Mouse (Mus musculus): ENCODE results near the gene Gm5148. TPM values are rescaled to one million over a fixed set of nuclear protein-coding genes. Genes with fewer than 3 reads are reported as not detected.
A peak's percentile ranks its signal among the peaks of the same experiment; 100 is the strongest.

Gene Gm5148
- 0.02 TPM in 1 of 2 replicates, not detected in the other for polyA plus RNA-seq (2012)

- Histone ChIP-seq H3K36me3 (ENCODE audit: control insufficient read depth) (no peaks in the 10 kb centered on the region), H3K9me3 (ENCODE audit: control insufficient read depth, low read length) (no peaks in the 10 kb centered on the region), H3K4me1 (ENCODE audit: control insufficient read depth) (peaks cover 1% of the 10 kb centered on the region; the same call in 1 of the 2 replicates), H3K27me3 (ENCODE audit: control insufficient read depth) (peaks cover 45% of the 10 kb centered on the region), H3K4me3 (replicated peaks) (peak within 1 kb of the TSS; percentile 36)
- TF ChIP-seq TAL1 (IDR thresholded peaks at IDR 0.05; ENCODE audit: low read length) (no peak), GATA1 (IDR thresholded peaks at IDR 0.05; ENCODE audit: low read length) (no peak)
Observed at GRCm38 (mm10) chr3:37724171-37724804, at the start of gene Gm5148. Gm5148 (minus strand) TSS chr3:37724490.

DNA sequence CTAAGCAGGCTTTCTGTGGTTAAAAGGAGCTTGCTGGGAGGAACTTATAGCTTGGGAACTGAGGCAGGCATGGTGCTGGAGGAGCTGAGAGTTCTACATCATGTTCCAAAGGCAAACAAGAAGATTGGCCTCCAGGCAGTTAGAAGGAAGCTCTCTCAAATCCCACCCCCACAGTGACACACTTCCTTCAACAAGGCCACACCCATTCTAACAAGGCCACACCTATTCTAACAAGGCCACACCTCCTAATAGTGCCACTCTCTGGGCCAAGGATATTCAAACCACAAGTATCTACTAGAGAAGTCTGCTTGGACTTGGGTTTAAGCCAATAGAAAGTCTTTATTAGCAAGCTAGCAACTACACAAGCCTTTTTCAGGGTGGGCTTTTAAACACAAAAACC, 46.7 kb upstream of the Gm5148 start:
- H3K27me3 ChIP-seq (ENCODE audit: control insufficient read depth), result peaks cover 5% of the 10 kb centered on the region; the same call in 1 of the 2 replicates
- no peak overlapping the region for H3K4me3 ChIP-seq (replicated peaks)
- no peaks in the 10 kb centered on the region for H3K4me1 ChIP-seq (ENCODE audit: control insufficient read depth)
- H3K9me3 ChIP-seq (ENCODE audit: control insufficient read depth, low read length), result 0 out of 2 replicates have a peak, but pooled peaks cover 2% of the 10 kb centered on the region
- TF ChIP-seq TAL1 (IDR thresholded peaks at IDR 0.05; ENCODE audit: low read length) (no peak), GATA1 (IDR thresholded peaks at IDR 0.05; ENCODE audit: low read length) (no peak)
- no peaks in the 10 kb centered on the region for H3K36me3 ChIP-seq (ENCODE audit: control insufficient read depth)

DNA sequence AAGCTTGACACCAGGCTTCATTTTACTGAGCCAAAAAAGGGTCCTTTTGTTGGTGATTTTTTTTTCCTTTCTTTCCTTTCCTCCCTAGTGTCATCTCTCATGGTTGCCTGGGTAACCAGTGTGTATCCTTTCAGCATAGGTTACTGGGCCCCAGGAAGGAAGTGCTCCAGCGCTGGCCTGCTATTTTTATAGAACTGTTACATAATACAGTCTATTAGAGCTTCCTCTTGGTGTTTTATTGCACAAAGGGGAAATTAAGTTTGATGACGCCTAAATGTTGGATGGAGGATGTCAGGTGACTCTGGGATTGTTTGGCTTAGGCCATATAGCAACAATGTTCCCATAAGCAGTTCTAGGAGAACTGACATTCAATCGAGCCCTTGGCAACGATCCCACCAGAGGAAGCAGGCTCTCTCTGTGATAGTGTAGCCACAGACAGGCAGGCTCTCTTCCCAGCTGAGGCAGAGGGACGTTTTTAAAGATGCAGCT, 45.0 kb upstream of the Gm5148 start:
- no peaks in the 10 kb centered on the region for H3K36me3 ChIP-seq (ENCODE audit: control insufficient read depth)
- peaks cover 3% of the 10 kb centered on the region; the same call in 1 of the 2 replicates for H3K27me3 ChIP-seq (ENCODE audit: control insufficient read depth)
- 0 out of 2 replicates have a peak, but pooled peaks cover 2% of the 10 kb centered on the region for H3K9me3 ChIP-seq (ENCODE audit: control insufficient read depth, low read length)
- no peak overlapping the region for H3K4me3 ChIP-seq (replicated peaks)
- H3K4me1 ChIP-seq (ENCODE audit: control insufficient read depth), result peaks cover 2% of the 10 kb centered on the region
- no peak for TF ChIP-seq TAL1 (IDR thresholded peaks at IDR 0.05; ENCODE audit: low read length)
- no peak for TF ChIP-seq GATA1 (IDR thresholded peaks at IDR 0.05; ENCODE audit: low read length)

DNA sequence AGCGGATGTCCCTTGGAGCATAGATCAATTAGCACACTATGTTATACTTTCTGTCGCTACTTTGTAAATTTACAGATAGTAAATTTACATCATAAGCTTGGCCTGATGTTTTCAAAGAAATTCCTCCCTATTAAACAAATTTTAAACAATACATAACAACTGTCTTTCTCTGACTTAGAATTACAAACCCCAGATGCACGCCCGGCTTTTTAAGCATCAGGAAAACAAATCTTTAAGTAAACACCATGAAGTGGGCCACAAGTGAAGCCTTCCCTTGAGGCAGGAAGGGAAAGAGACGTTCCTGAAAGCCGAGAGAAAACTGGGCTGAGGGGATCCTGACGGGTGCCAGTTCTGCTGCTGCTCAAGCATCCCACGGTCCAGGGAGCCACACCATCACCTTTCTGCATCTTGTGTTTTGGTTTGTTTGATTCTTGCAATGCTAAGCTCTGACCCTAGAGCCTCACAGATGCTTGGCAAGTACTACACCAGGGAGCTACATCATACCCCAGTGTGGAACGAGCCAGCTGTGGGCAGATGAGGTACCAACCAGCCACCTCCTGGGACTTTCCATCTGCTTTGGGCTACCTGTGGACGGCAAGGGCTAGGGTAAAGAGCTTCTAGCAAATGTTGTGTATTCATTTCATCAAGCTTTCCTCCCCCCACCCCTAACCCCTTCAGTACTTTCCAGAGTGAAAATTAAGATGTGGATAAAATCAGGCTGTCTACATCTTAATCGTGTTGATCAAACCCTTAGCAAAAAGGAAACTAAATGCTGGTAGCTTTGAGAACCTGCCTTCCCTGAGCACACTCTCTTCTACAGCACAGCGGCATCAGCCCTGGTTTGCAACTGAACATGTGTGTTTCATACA, 43.1 kb upstream of the Gm5148 start:
- Histone ChIP-seq H3K4me1 (ENCODE audit: control insufficient read depth) (peaks cover 2% of the 10 kb centered on the region), H3K27me3 (ENCODE audit: control insufficient read depth) (0 out of 2 replicates have a peak, but pooled peaks cover 3% of the 10 kb centered on the region), H3K9me3 (ENCODE audit: control insufficient read depth, low read length) (no peaks in the 10 kb centered on the region), H3K36me3 (ENCODE audit: control insufficient read depth) (no peaks in the 10 kb centered on the region), H3K4me3 (replicated peaks) (no peak overlapping the region)
- TF ChIP-seq TAL1 (IDR thresholded peaks at IDR 0.05; ENCODE audit: low read length), result no peak
- TF ChIP-seq GATA1 (IDR thresholded peaks at IDR 0.05; ENCODE audit: low read length), result no peak

- 0 out of 2 replicates have a peak, but pooled peaks cover 3% of the 10 kb centered on the region for H3K27me3 ChIP-seq (ENCODE audit: control insufficient read depth)
- H3K4me3 ChIP-seq (replicated peaks), result no peak overlapping the region
- TF ChIP-seq GATA1 (IDR thresholded peaks at IDR 0.05; ENCODE audit: low read length) (no peak), TAL1 (IDR thresholded peaks at IDR 0.05; ENCODE audit: low read length) (no peak)
- H3K36me3 ChIP-seq (ENCODE audit: control insufficient read depth), result no peaks in the 10 kb centered on the region
- H3K4me1 ChIP-seq (ENCODE audit: control insufficient read depth), result peaks cover 2% of the 10 kb centered on the region
- no peaks in the 10 kb centered on the region for H3K9me3 ChIP-seq (ENCODE audit: control insufficient read depth, low read length)
Observed at GRCm38 (mm10) chr3:37766628-37767027, 42.3 kb upstream of the Gm5148 start.

DNA sequence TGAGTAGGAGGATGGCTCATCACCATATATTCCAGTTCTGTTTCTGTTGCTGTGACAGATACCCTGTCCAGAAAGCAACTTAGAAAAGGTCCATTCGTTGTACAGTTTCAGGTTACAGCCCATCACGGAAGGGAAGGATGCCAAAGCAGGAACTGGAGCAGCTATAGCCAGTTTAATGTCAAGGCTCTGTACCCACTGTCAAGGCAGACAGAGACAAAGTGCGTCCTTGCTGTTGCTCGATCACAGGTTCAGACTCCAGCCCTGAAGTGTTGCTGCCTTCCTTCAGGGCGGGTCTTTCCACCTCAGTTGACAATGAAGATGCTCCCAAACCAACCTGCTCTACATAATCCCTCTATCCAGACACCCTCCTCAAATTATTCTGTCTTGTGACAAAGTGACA, 41.7 kb upstream of the Gm5148 start:
- H3K4me1 ChIP-seq (ENCODE audit: control insufficient read depth), result peaks cover 2% of the 10 kb centered on the region
- H3K27me3 ChIP-seq (ENCODE audit: control insufficient read depth), result 0 out of 2 replicates have a peak, but pooled peaks cover 3% of the 10 kb centered on the region
- H3K9me3 ChIP-seq (ENCODE audit: control insufficient read depth, low read length), result no peaks in the 10 kb centered on the region
- no peaks in the 10 kb centered on the region for H3K36me3 ChIP-seq (ENCODE audit: control insufficient read depth)
- TF ChIP-seq TAL1 (IDR thresholded peaks at IDR 0.05; ENCODE audit: low read length) (no peak), GATA1 (IDR thresholded peaks at IDR 0.05; ENCODE audit: low read length) (no peak)
- H3K4me3 ChIP-seq (replicated peaks), result no peak overlapping the region

DNA sequence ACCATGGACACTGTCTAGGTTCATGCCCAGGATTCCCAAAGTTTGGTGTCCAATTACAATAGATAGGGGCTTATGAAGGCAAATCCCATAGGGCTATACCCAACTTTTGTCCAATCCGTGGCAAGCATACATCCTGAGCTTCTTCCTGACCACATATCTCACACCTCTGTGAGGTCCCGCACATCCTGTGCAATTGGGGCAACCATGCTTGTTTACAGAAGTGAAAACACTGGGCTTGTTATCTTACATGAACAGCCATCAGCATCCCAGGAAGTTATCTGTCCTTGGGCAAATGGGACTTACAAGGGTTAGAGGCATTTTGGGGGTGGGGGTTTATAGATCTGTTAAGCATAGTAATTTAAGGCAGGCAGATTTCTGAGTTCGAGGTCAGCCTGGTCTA, 41.0 kb upstream of the Gm5148 start:
- peaks cover 2% of the 10 kb centered on the region for H3K4me1 ChIP-seq (ENCODE audit: control insufficient read depth)
- H3K27me3 ChIP-seq (ENCODE audit: control insufficient read depth), result 0 out of 2 replicates have a peak, but pooled peaks cover 3% of the 10 kb centered on the region
- TF ChIP-seq TAL1 (IDR thresholded peaks at IDR 0.05; ENCODE audit: low read length) (no peak), GATA1 (IDR thresholded peaks at IDR 0.05; ENCODE audit: low read length) (no peak)
- no peak overlapping the region for H3K4me3 ChIP-seq (replicated peaks)
- no peaks in the 10 kb centered on the region for H3K36me3 ChIP-seq (ENCODE audit: control insufficient read depth)
- H3K9me3 ChIP-seq (ENCODE audit: control insufficient read depth, low read length), result no peaks in the 10 kb centered on the region

GRCm38 (mm10) chr3:37762303-37762702, 38.0 kb upstream of the Gm5148 start:
- TF ChIP-seq GATA1 (IDR thresholded peaks at IDR 0.05; ENCODE audit: low read length), result no peak
- no peak for TF ChIP-seq TAL1 (IDR thresholded peaks at IDR 0.05; ENCODE audit: low read length)
- H3K4me3 ChIP-seq (replicated peaks), result no peak overlapping the region
- no peaks in the 10 kb centered on the region for H3K36me3 ChIP-seq (ENCODE audit: control insufficient read depth)
- no peaks in the 10 kb centered on the region; the same call in 1 of the 2 replicates for H3K27me3 ChIP-seq (ENCODE audit: control insufficient read depth)
- H3K9me3 ChIP-seq (ENCODE audit: control insufficient read depth, low read length), result no peaks in the 10 kb centered on the region
- peaks cover 8% of the 10 kb centered on the region for H3K4me1 ChIP-seq (ENCODE audit: control insufficient read depth)

- TF ChIP-seq GATA1 (IDR thresholded peaks at IDR 0.05; ENCODE audit: low read length), result no peak
- no peak for TF ChIP-seq TAL1 (IDR thresholded peaks at IDR 0.05; ENCODE audit: low read length)
- peaks cover 8% of the 10 kb centered on the region for H3K4me1 ChIP-seq (ENCODE audit: control insufficient read depth)
- no peak overlapping the region for H3K4me3 ChIP-seq (replicated peaks)
- H3K36me3 ChIP-seq (ENCODE audit: control insufficient read depth), result no peaks in the 10 kb centered on the region
- no peaks in the 10 kb centered on the region; the same call in 1 of the 2 replicates for H3K27me3 ChIP-seq (ENCODE audit: control insufficient read depth)
- H3K9me3 ChIP-seq (ENCODE audit: control insufficient read depth, low read length), result no peaks in the 10 kb centered on the region
Observed at GRCm38 (mm10) chr3:37761741-37762140, 37.5 kb upstream of the Gm5148 start.

All from erythroblast, embryonic 14.5 days (primary cell).